Mouse (Mus musculus) left cerebral cortex, adult 2 months (tissue): ENCODE results near the gene Exoc3l. TPM values are rescaled to one million over a fixed set of nuclear protein-coding genes. Genes with fewer than 3 reads are reported as not detected.
"Not testable (repeated sequence)": the region's sequence is repeated elsewhere in the genome, so short reads cannot be mapped to it uniquely, and the experiment has no call there.

Experiments used
- DNase-seq, 2 experiments: peaks; one replicate each; pipeline ENCODE4 v3.0.0; 2021 to 2022; ENCODE audit warnings: low spot score in 2 of 2, mixed read lengths in 1 of 2; ENCODE audit errors: extremely low spot score in 1 of 2
- H3K27ac ChIP-seq: fragments of 200-600 bp; 2 replicates; pipeline ENCODE4 v1.8.1; 2022
- H3K4me3 ChIP-seq: fragments of 200-600 bp; 2 replicates; pipeline ENCODE4 v1.8.1; 2022
- CTCF ChIP-seq: fragments of 200-600 bp; IDR thresholded peaks from 2 replicates; pipeline ENCODE4 v1.8.1; 2022; ENCODE audit warnings: antibody characterized with exemption, mild to moderate bottlenecking, moderate library complexity
- intact Hi-C: fragments of 180-260 bp; cut with DNase I; formaldehyde crosslinking; loops from one replicate; pipeline ENCODE4 v1.15.1; 2025
- total RNA-seq, 2 experiments: library from RNA; stranded (reverse); gene quantifications; 2 replicates each; pipeline ENCODE4 v1.2.3; 2021

The Exoc3l gene
- total RNA-seq, 2 experiments from 2014 or later, result 1.1 to 2.2 TPM

- no peak for DNase-seq
- Histone ChIP-seq H3K4me3 (peak overlapping the region; percentile 78), H3K27ac (peak overlapping the region; percentile 89)
- no peak for TF ChIP-seq CTCF
- intact Hi-C loops, result no loop called here
Measured at GRCm38 (mm10) chr8:105298351-105299252, 2.7 kb upstream of the Exoc3l start.

GRCm38 (mm10) chr8:105297511-105298192, 1.8 kb upstream of the Exoc3l start, which contains the start of gene E2f4:
Gene E2f4 (plus strand): TSS chr8:105297663.
- DNase-seq, result peak; percentile 92
- Histone ChIP-seq H3K27ac (peak within 1 kb of the TSS; percentile 89), H3K4me3 (peak within 1 kb of the TSS; percentile 78)
- intact Hi-C loops, result no loop called here
- TF ChIP-seq CTCF, result no peak; the same call in 1 of the 2 replicates

DNA sequence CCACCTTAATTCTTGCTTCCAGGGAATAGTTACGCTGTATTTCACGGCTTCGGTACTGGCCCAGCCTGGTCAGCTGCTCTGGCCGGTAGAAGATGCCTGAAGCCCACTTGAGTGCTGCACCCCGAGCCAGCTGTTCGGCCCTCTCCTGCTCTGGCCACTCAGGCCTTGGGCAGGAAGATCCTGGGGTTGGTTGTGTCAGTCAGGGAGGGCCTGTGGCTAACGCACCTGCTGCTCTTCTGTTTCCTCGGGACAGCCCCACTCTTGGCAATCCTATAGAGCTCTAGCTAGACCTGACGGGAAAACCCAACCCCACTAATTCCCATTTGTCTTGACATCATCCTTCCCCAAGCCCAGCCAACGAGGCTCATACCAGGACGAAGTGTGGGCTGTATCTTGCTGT, 645 bp downstream of the Exoc3l start:
- intact Hi-C loops, result no loop called here
- no peak overlapping the region for H3K4me3 ChIP-seq
- no peak for TF ChIP-seq CTCF
- DNase-seq, result no peak
- H3K27ac ChIP-seq, result no peak overlapping the region

- H3K4me3 ChIP-seq, result no peak overlapping the region
- no peak for DNase-seq
- TF ChIP-seq CTCF, result no peak
- no peak overlapping the region for H3K27ac ChIP-seq
- intact Hi-C loops, result no loop called here
Measured at GRCm38 (mm10) chr8:105294776-105295175, 1.1 kb downstream of the Exoc3l start.

- intact Hi-C loops, result no loop called here
- no peak for TF ChIP-seq CTCF
- Histone ChIP-seq H3K4me3 (no peak overlapping the region), H3K27ac (no peak overlapping the region)
- no peak for DNase-seq
Measured at GRCm38 (mm10) chr8:105293405-105293804, 2.5 kb downstream of the Exoc3l start.

GRCm38 (mm10) chr8:105292471-105292870, 3.4 kb downstream of the Exoc3l start:
- intact Hi-C loops, result no loop called here
- Histone ChIP-seq H3K4me3 (no peak overlapping the region), H3K27ac (no peak overlapping the region)
- no peak for DNase-seq
- no peak for TF ChIP-seq CTCF

- not testable (repeated sequence) for DNase-seq, H3K4me3 ChIP-seq, H3K27ac ChIP-seq
- intact Hi-C loops, result loop anchor here (2.0 kb wide), 1 partner anchor 637 kb away; no protein-coding TSS in a partner anchor
- peak; percentile 45 for TF ChIP-seq CTCF
Measured at GRCm38 (mm10) chr8:105291802-105292201, 4.1 kb downstream of the Exoc3l start.

DNA sequence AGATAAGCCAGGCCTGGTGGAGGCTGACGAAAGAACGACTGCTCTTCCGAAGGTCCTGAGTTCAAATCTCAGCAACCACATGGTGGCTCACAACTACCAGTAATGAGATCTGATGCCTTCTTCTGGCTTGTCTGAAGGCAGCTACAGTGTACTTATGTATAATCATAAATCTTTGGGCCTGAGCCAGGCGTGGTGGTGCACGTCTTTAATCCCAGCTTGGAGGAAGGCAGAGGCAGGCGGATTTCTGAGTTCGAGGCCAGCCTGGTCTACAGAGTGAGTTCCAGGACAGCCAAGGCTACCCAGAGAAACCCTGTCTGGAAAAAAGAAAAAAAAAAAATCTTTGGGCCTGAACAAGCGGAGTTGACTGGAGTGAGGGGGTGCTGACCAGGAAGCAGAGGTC, 4.5 kb downstream of the Exoc3l start:
- not testable (repeated sequence) for DNase-seq, H3K27ac ChIP-seq, H3K4me3 ChIP-seq
- intact Hi-C loops, result loop anchor here (2.0 kb wide), 1 partner anchor 637 kb away; no protein-coding TSS in a partner anchor

- H3K27ac ChIP-seq, result no peak overlapping the region
- TF ChIP-seq CTCF, result peak; percentile 89
- H3K4me3 ChIP-seq, result peak overlapping the region; percentile 61; the same call in 1 of the 2 replicates
- intact Hi-C loops, result loop anchor here (2.0 kb wide), 1 partner anchor 636 kb away; no protein-coding TSS in a partner anchor
- DNase-seq, result peak; percentile 76 to 79
Measured at GRCm38 (mm10) chr8:105290554-105291314, 5.2 kb downstream of the Exoc3l start.

- Histone ChIP-seq H3K27ac (peak within 1 kb of the TSS; percentile 86), H3K4me3 (peak within 1 kb of the TSS; percentile 61)
- DNase-seq, result no peak
- TF ChIP-seq CTCF, result peak; percentile 48
- intact Hi-C loops, result loop anchor here (2.0 kb wide), 1 partner anchor 635 kb away; no protein-coding TSS in a partner anchor
Measured at GRCm38 (mm10) chr8:105289805-105290460, 6.0 kb downstream of the Exoc3l start, which contains the start of gene 4931428F04Rik. Gene 4931428F04Rik (minus strand): TSS chr8:105289864.
